Mouse (Mus musculus): ENCODE measurements around the gene Ndufs3. TPM values are rescaled to one million over a fixed set of nuclear protein-coding genes. Genes with fewer than 3 reads are reported as not detected.

The Ndufs3 gene
- 163 TPM for polyA plus RNA-seq (2017; shearing (Covaris generic))

GRCm38 (mm10) chr2:90904076-90904855, at the start of gene Ndufs3, which contains the start of gene Kbtbd4:
Gene Ndufs3, minus strand, starts transcription at chr2:90904827.
Gene Kbtbd4, plus strand, starts transcription at chr2:90904740.

GRCm38 (mm10) chr2:90940233-90941229, 35.9 kb upstream of the Ndufs3 start, which contains the start of gene Celf1:
Gene Celf1, plus strand, starts transcription at chr2:90940382.

GRCm38 (mm10) chr2:90885218-90886041, 19.2 kb downstream of the Ndufs3 start, which contains the start of gene C1qtnf4:
Gene C1qtnf4, plus strand, starts transcription at chr2:90885860.

GRCm38 (mm10) chr2:90846955-90847680, 57.5 kb downstream of the Ndufs3 start, which contains the start of gene Mtch2:
Gene Mtch2, plus strand, starts transcription at chr2:90847155.

Other genes with a start within 250 kb of the Ndufs3 start
- 51.8 TPM for gene Nup160, start 227.6 kb downstream of the Ndufs3 start, polyA plus RNA-seq (2017; shearing (Covaris generic))
- 198 TPM for gene Fnbp4, start 159.5 kb downstream of the Ndufs3 start, polyA plus RNA-seq (2017; shearing (Covaris generic))
- not detected for gene Agbl2, start 122.1 kb downstream of the Ndufs3 start, polyA plus RNA-seq (2017; shearing (Covaris generic))
- gene Mtch2, start 57.7 kb downstream of the Ndufs3 start, polyA plus RNA-seq (2017; shearing (Covaris generic)) = 138 TPM
- gene C1qtnf4, start 19.0 kb downstream of the Ndufs3 start, polyA plus RNA-seq (2017; shearing (Covaris generic)) = 3.0 TPM
- 41.9 TPM for gene Kbtbd4, start 87 bp downstream of the Ndufs3 start, polyA plus RNA-seq (2017; shearing (Covaris generic))
- gene Celf1, start 35.6 kb upstream of the Ndufs3 start, polyA plus RNA-seq (2017; shearing (Covaris generic)) = 115 TPM
- gene Rapsn, start 130.8 kb upstream of the Ndufs3 start, polyA plus RNA-seq (2017; shearing (Covaris generic)) = 4.2 TPM
- gene Psmc3, start 149.2 kb upstream of the Ndufs3 start, polyA plus RNA-seq (2017; shearing (Covaris generic)) = 282 TPM
- gene Slc39a13, start 165.6 kb upstream of the Ndufs3 start, polyA plus RNA-seq (2017; shearing (Covaris generic)) = 39.2 TPM
- gene Spi1, start 177.6 kb upstream of the Ndufs3 start, polyA plus RNA-seq (2017; shearing (Covaris generic)) = 1.4 TPM
- gene Mybpc3, start 213.3 kb upstream of the Ndufs3 start, polyA plus RNA-seq (2017; shearing (Covaris generic)) = not detected

Data from CD4-positive, CD25-positive, alpha-beta regulatory T cell (primary cell).